In the genomic region with DNA sequence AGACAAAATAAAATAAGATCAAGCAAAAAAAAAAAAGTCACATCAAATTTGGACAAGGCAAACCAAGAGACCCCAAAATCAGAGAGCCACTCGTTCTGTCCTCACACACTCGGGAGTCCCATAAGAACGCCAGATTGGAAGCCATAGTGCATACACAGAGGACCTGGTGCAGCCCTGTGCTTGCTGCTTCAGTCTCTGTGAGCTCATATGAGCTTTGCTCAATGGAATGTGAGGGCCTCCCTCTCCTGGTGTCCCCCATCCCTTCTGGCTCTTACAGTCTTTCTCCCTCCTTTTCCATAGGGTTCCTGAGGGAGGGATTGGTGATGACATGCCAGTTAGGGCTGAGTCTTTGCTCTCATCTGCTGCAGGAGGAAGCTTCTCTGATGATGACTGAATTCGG, we compare ENCODE assay signal across 20 mouse cellular contexts.
"Had no signal": no experiment of that assay in that cellular context is flagged by ENCODE, and none has a peak within 500 bp of the region (broad histone marks: within the 10 kb centered on the region; RNA-seq: fewer than 3 reads in every experiment).

No protein-coding gene starts in this region.

- H3K27me3 ChIP-seq: limb, embryonic 15.5 days; lung, embryonic 15.5 days; stomach, embryonic 15.5 days had no signal

- H3K4me1 ChIP-seq: lung, embryonic 15.5 days; stomach, embryonic 15.5 days had no signal

- ATAC-seq: intestine, embryonic 16.5 days; liver, postnatal 0 days had no signal

- H3K4me3 ChIP-seq: limb, embryonic 15.5 days; lung, embryonic 15.5 days; stomach, embryonic 15.5 days had no signal

- H3K9me3 ChIP-seq: limb, embryonic 15.5 days; lung, embryonic 15.5 days; stomach, embryonic 15.5 days had no signal

- H3K9ac ChIP-seq: limb, embryonic 15.5 days; liver, embryonic 14.5 days; liver, postnatal 0 days; lung, embryonic 15.5 days; stomach, embryonic 15.5 days had no signal

- H3K27ac ChIP-seq: limb, embryonic 15.5 days; liver, embryonic 14.5 days; lung, embryonic 15.5 days; stomach, embryonic 15.5 days had no signal

- DNase-seq: kidney, adult 18-20 months; kidney, adult 9 months; kidney, postnatal 14 days; kidney, postnatal 4 days; layer of hippocampus, adult 9-11 months; layer of hippocampus, postnatal 36 days; liver, postnatal 0 days; lung, postnatal 10 days; lung, postnatal 4 days; midbrain, embryonic 14.5 days; right cerebral cortex, postnatal 25 days; spleen, adult 18-20 months; thymus, postnatal 25 days had no signal

- H3K4me2 ChIP-seq: limb, embryonic 15.5 days; liver, embryonic 11.5 days; lung, embryonic 15.5 days; midbrain, embryonic 11.5 days; stomach, embryonic 15.5 days had no signal

- H3K36me3 ChIP-seq: lung, embryonic 15.5 days; stomach, embryonic 15.5 days had no signal
